Mouse (Mus musculus) CH12.LX (cell line): Measurements from ENCODE around the gene Klrb1b. TPM values are rescaled to one million over a fixed set of nuclear protein-coding genes. Genes with fewer than 3 reads are reported as not detected.
"Not testable (repeated sequence)": the region's sequence is repeated elsewhere in the genome, so short reads cannot be mapped to it uniquely, and the experiment has no call there.

Experiments
- DNase-seq: peaks from one replicate; pipeline ENCODE4 v3.0.0-alpha.2; 2013; ENCODE audit errors: extremely low read depth
- H3K27ac ChIP-seq: 2 replicates; pipeline ENCODE4 v1.5.1; 2012; ENCODE audit warnings: low read depth, mild to moderate bottlenecking, control low read depth, moderate library complexity; ENCODE audit not compliant: insufficient read depth
- H3K27me3 ChIP-seq: replicated peaks from 2 replicates; pipeline ENCODE3; 2012; ENCODE audit warnings: inconsistent platforms
- H3K36me3 ChIP-seq, 2 experiments: replicated peaks in 1 of 2; 2 replicates each; pipeline versions ENCODE3 to v1.6.1; 2012; ENCODE audit warnings: inconsistent platforms in 1 of 2, low read length in 1 of 2, mild to moderate bottlenecking in 1 of 2, mixed read lengths in 1 of 2, moderate library complexity in 1 of 2; ENCODE audit not compliant: control insufficient read depth in 1 of 2, insufficient read depth in 1 of 2
- H3K4me1 ChIP-seq, 2 experiments: 2 replicates each; pipeline ENCODE4 v1.6.1; 2012; ENCODE audit warnings: inconsistent platforms in 1 of 2, moderate library complexity in 1 of 2; ENCODE audit not compliant: insufficient read depth in 2 of 2, control insufficient read depth in 1 of 2
- H3K4me2 ChIP-seq: 2 replicates; pipeline ENCODE4 v1.6.1; 2012; ENCODE audit warnings: low read depth, mild to moderate bottlenecking, control low read depth; ENCODE audit not compliant: poor library complexity, insufficient read depth, severe bottlenecking
- H3K4me3 ChIP-seq, 3 experiments: fragments of 150-350 bp in 1 of 3; sonication (generic) in 1 of 3; replicated peaks in 1 of 3; 2 replicates each; pipeline versions ENCODE3 to v1.5.1; 2011 to 2012; ENCODE audit warnings: low read depth in 2 of 3, low read length in 2 of 3, mild to moderate bottlenecking in 2 of 3, moderate library complexity in 2 of 3, control low read depth in 1 of 3, improper control_type of control experiment in 1 of 3, inconsistent platforms in 1 of 3, mixed read lengths in 1 of 3; ENCODE audit not compliant: poor library complexity in 1 of 3
- H3K79me2 ChIP-seq: replicated peaks from 2 replicates; pipeline ENCODE4 v1.6.1; 2012; ENCODE audit warnings: mild to moderate bottlenecking, moderate library complexity; ENCODE audit not compliant: control insufficient read depth, poor library complexity, insufficient read depth, severe bottlenecking; ENCODE audit errors: extremely low read depth
- H3K9ac ChIP-seq: 2 replicates; pipeline ENCODE4 v1.6.1; 2012; ENCODE audit warnings: low read depth, mild to moderate bottlenecking, control low read depth, moderate library complexity; ENCODE audit not compliant: insufficient read depth
- H3K9me3 ChIP-seq: replicated peaks from 2 replicates; pipeline ENCODE3; 2012; ENCODE audit warnings: low read length, inconsistent platforms, mixed read lengths
- CTCF ChIP-seq, 2 experiments: IDR thresholded peaks in 1 of 2; conservative IDR thresholded peaks in 1 of 2; 2 replicates each; pipeline ENCODE4 v1.5.1; 2011 to 2012; ENCODE audit warnings: low read depth in 2 of 2, low read length in 2 of 2, improper control_type of control experiment in 1 of 2, inconsistent platforms in 1 of 2, mild to moderate bottlenecking in 1 of 2, moderate library complexity in 1 of 2
- E2F4 ChIP-seq: IDR thresholded peaks from 2 replicates; pipeline ENCODE4 v1.6.1; 2011; ENCODE audit warnings: low read depth, low read length, improper control_type of control experiment; ENCODE audit not compliant: insufficient replicate concordance
- ELF1 ChIP-seq: IDR thresholded peaks from 2 replicates; pipeline ENCODE4 v1.6.1; 2014; ENCODE audit warnings: low read depth, mild to moderate bottlenecking, inconsistent platforms, low read length, improper control_type of control experiment
- HCFC1 ChIP-seq: IDR thresholded peaks from 2 replicates; pipeline ENCODE4 v1.6.1; 2012; ENCODE audit warnings: low read depth, mild to moderate bottlenecking, inconsistent platforms, low read length, improper control_type of control experiment
- KAT2A ChIP-seq: IDR thresholded peaks from 2 replicates; pipeline ENCODE4 v1.6.1; 2012; ENCODE audit warnings: low read length, improper control_type of control experiment, inconsistent platforms; ENCODE audit not compliant: insufficient replicate concordance
- MAFK ChIP-seq: IDR thresholded peaks from 2 replicates; pipeline ENCODE4 v1.6.1; 2011; ENCODE audit warnings: low read length, improper control_type of control experiment; ENCODE audit not compliant: insufficient replicate concordance
- MAZ ChIP-seq: IDR thresholded peaks from 2 replicates; pipeline ENCODE4 v1.6.1; 2012; ENCODE audit warnings: low read depth, mild to moderate bottlenecking, inconsistent platforms, low read length, improper control_type of control experiment, moderate library complexity
- PAX5 ChIP-seq: IDR thresholded peaks from 2 replicates; pipeline ENCODE4 v1.6.1; 2012; ENCODE audit warnings: low read length, inconsistent platforms, mixed read lengths
- RAD21 ChIP-seq: IDR thresholded peaks from 2 replicates; pipeline ENCODE4 v1.6.1; 2011; ENCODE audit warnings: low read depth, mild to moderate bottlenecking, low read length, improper control_type of control experiment, moderate library complexity
- SIN3A ChIP-seq: IDR thresholded peaks from 2 replicates; pipeline ENCODE4 v1.6.1; 2012; ENCODE audit warnings: low read length, improper control_type of control experiment, inconsistent platforms
- SMC3 ChIP-seq: IDR thresholded peaks from 2 replicates; pipeline ENCODE4 v1.6.1; 2011; ENCODE audit warnings: low read depth, low read length, improper control_type of control experiment
- TBP ChIP-seq: conservative IDR thresholded peaks from 2 replicates; pipeline ENCODE4 v1.6.1; 2011; ENCODE audit warnings: low read depth, low read length, improper control_type of control experiment
- USF1 ChIP-seq: IDR thresholded peaks from 2 replicates; pipeline ENCODE4 v1.6.1; 2014; ENCODE audit warnings: low read depth, mild to moderate bottlenecking, inconsistent platforms, low read length, improper control_type of control experiment
- ZC3H11A ChIP-seq: IDR thresholded peaks from 2 replicates; pipeline ENCODE4 v1.6.1; 2012; ENCODE audit warnings: low read depth, mild to moderate bottlenecking, inconsistent platforms, low read length, improper control_type of control experiment
- dilution Hi-C: fragments of 300-500 bp; cut with MboI; formaldehyde crosslinking; loops from 2 replicates; pipeline ENCODE4 v1.14.3; 2020; ENCODE audit warnings: low sequenced_read_pairs; ENCODE audit not compliant: extremely low pct_unique_long_range_greater_than_20kb, extremely low pct_ligation_motif_present
- in situ Hi-C: fragments of 300-500 bp; cut with MboI; formaldehyde crosslinking; loops from 3 replicates; pipeline ENCODE4 v1.14.3; 2019; ENCODE audit warnings: low sequenced_read_pairs, low pct_ligation_motif_present, low pct_unique_long_range_greater_than_20kb, mixed read lengths
- polyA plus RNA-seq: library from polyadenylated mRNA; unstranded; fragments of >175 nt; gene quantifications from 2 replicates; pipeline ENCODE4 v1.2.1, GENCODE M21; 2012; ENCODE audit warnings: low read depth; ENCODE audit not compliant: insufficient read length
- total RNA-seq, 2 experiments: library from RNA; depleted of rRNA; stranded (reverse); fragments of 300-350 nt in 1 of 2; fragments of >200 nt in 1 of 2; gene quantifications; 2 replicates each; pipeline ENCODE4 v1.2.3; 2012 to 2014

Gene Klrb1b
- total and polyA plus RNA-seq, 3 experiments, result not detected

- H3K4me3 ChIP-seq, result no peak overlapping the region
- in situ Hi-C loops, result loop anchor here (5.0 to 25.0 kb wide), 4 partner anchors 34 to 521 kb away; no protein-coding TSS in a partner anchor
Measured at GRCm38 (mm10) chr6:128841327-128842089, 15.4 kb upstream of the Klrb1b start.

GRCm38 (mm10) chr6:128840669-128841068 lies 14.5 kb upstream of the Klrb1b start:
- H3K4me3 ChIP-seq, H3K79me2 ChIP-seq, H3K27ac ChIP-seq, DNase-seq, H3K27me3 ChIP-seq, H3K4me2 ChIP-seq, H3K9ac ChIP-seq, dilution Hi-C loops, H3K9me3 ChIP-seq, H3K36me3 ChIP-seq: not testable (repeated sequence)
- in situ Hi-C loops, result loop anchor here (5.0 to 25.0 kb wide), 4 partner anchors 33 to 522 kb away; no protein-coding TSS in a partner anchor
- peaks cover 5 to 44% of the 10 kb centered on the region in 2 experiments for H3K4me1 ChIP-seq
- TF ChIP-seq TBP, result peak; percentile 94

More at GRCm38 (mm10) chr6:128841327-128842089, 15.4 kb upstream of the Klrb1b start:
- Histone ChIP-seq H3K27me3 (no peaks in the 10 kb centered on the region), H3K4me1 (peaks cover 3 to 36% of the 10 kb centered on the region in 2 experiments), H3K79me2 (no peaks in the 10 kb centered on the region), H3K36me3 (no peaks in the 10 kb centered on the region), H3K4me2 (peak overlapping the region; percentile 92; the same call in 1 of the 2 replicates), H3K9ac (no peak overlapping the region), H3K9me3 (no peaks in the 10 kb centered on the region), H3K27ac (no peak overlapping the region)
- TF ChIP-seq MAFK (no peak), SIN3A (no peak), RAD21 (no peak), MAZ (no peak), SMC3 (no peak), PAX5 (no peak), CTCF (conservative IDR thresholded peaks at IDR 0.05 in 1 of 2, IDR thresholded peaks at IDR 0.05 in 1 of 2; ENCODE audit: low read depth in 2 of 2, low read length in 2 of 2) (no peak), KAT2A (no peak), HCFC1 (no peak), ELF1 (no peak), ZC3H11A (no peak), USF1 (no peak), E2F4 (no peak)
- dilution Hi-C loops, result no loop called here
- DNase-seq, result no peak
